In genomic region chr10:42055224-42056165, GRCm38 (mm10) we compare ENCODE assay signal across 9 mouse cellular contexts. TPM values are rescaled to one million over a fixed set of nuclear protein-coding genes. Genes with fewer than 3 reads are reported as not detected.
DNase-seq lines count a peak whose midpoint lies in the region; ATAC-seq and TF ChIP-seq lines count a peak whose summit lies in the region.
"Had no signal": no experiment of that assay in that cellular context is flagged by ENCODE, and none has a peak within 500 bp of the region (broad histone marks: within the 10 kb centered on the region; RNA-seq: fewer than 3 reads in every experiment).

No protein-coding gene starts in this region.

- DNase-seq in frontal cortex, adult 2 months (ENCODE audit: extremely low spot score in 1 of 2, low spot score in 1 of 2): no peak
- peak; percentile 20 for DNase-seq in G1E (ENCODE audit: low spot score)
- DNase-seq in yolk sac, embryonic 10.5 days (ENCODE audit: low spot score): no peak
- no peak for DNase-seq in left cerebral cortex, postnatal 4 days
- no peak for DNase-seq in left cerebral cortex, postnatal 36 days (ENCODE audit: low spot score in 2 of 2)

- intact Hi-C loops in left cerebral cortex, postnatal 4 days (cut with DNase I): no loop called here
- intact Hi-C loops in left cerebral cortex, postnatal 36 days (cut with DNase I): no loop called here

- WGBS in hindbrain, embryonic 12.5 days: 64% methylated on average over 28 of the region's 29 CpGs

- H3K27ac ChIP-seq in hindbrain, embryonic 12.5 days: no peak overlapping the region

- no peak overlapping the region for H3K9ac ChIP-seq in hindbrain, embryonic 12.5 days

- no peak overlapping the region for H3K4me3 ChIP-seq in G1E (ENCODE audit: low read depth, low read length)
- no peak overlapping the region for H3K4me3 ChIP-seq in hindbrain, embryonic 12.5 days

- no peaks in the 10 kb centered on the region; the same call in 1 of the 2 replicates for H3K27me3 ChIP-seq in G1E (ENCODE audit: insufficient read depth, low read length)
- H3K27me3 ChIP-seq in hindbrain, embryonic 12.5 days: no peaks in the 10 kb centered on the region

- H3K4me1 ChIP-seq in G1E (ENCODE audit: insufficient read depth, low read depth, low read length): peaks cover 49% of the 10 kb centered on the region
- peaks cover 3% of the 10 kb centered on the region; the same call in 1 of the 2 replicates for H3K4me1 ChIP-seq in hindbrain, embryonic 12.5 days

- peak; percentile 84 for ATAC-seq in frontal cortex, adult (ENCODE audit: low TSS enrichment)
- peak; percentile 77 for ATAC-seq in G1E (ENCODE audit: extremely low read depth, insufficient number of reproducible peaks, low FRiP score, poor library complexity, severe bottlenecking)
- no peak for ATAC-seq in hindbrain, embryonic 12.5 days (ENCODE audit: low FRiP score)
- ATAC-seq in megakaryocyte-erythroid progenitor cell, adult 5-6 weeks (replicated peaks; ENCODE audit: low FRiP score, low TSS enrichment, poor library complexity, severe bottlenecking): peak; percentile 84

- H3K9me3 ChIP-seq in G1E (replicated peaks): peaks cover 6% of the 10 kb centered on the region
- H3K9me3 ChIP-seq in hindbrain, embryonic 12.5 days (replicated peaks): no peaks in the 10 kb centered on the region

- no peak for TF ChIP-seq CTCF in G1E (IDR thresholded peaks at IDR 0.05; ENCODE audit: low read depth, low read length)

- H3K4me2 ChIP-seq in hindbrain, embryonic 12.5 days (replicated peaks): peak overlapping the region; percentile 26; the same call in 1 of the 2 replicates

- H3K36me3 ChIP-seq in G1E (replicated peaks): peaks cover 2% of the 10 kb centered on the region
- no peaks in the 10 kb centered on the region for H3K36me3 ChIP-seq in hindbrain, embryonic 12.5 days

RNA-seq across cellular contexts. Expression of gene Armc2, which starts 37.3 kb away (rescaled TPM):
- polyA plus RNA-seq in frontal cortex, adult 2 months (2012; rRNA removed): 11.6 and 15.1 TPM in 2 replicates
- total RNA-seq in G1E (2014; fragmentation: Nextera tagmentation): not detected in 2 replicates
- 0.06 and 0.27 TPM in 2 replicates for total RNA-seq in G1E (2017)
- not detected in 2 replicates for polyA plus RNA-seq in G1E (2012)
- 4.7 and 4.8 TPM in 2 replicates for polyA plus RNA-seq in hindbrain, embryonic 12.5 days (2016; fragmentation: Nextera tagmentation; extraction: Ambion mirVana)
- 1.7 TPM in 1 of 2 replicates, not detected in the other for total RNA-seq in megakaryocyte-erythroid progenitor cell, adult 5-6 weeks (2014; fragmentation: Nextera tagmentation)
- total RNA-seq in megakaryocyte-erythroid progenitor cell, adult 5-6 weeks (2017): 0.04 and 0.28 TPM in 2 replicates
- total RNA-seq in left cerebral cortex, postnatal 4 days (2021): 10 to 100 TPM; 16.5 to 18.5 TPM
- total RNA-seq in left cerebral cortex, postnatal 36 days (2021): 10 to 100 TPM; 12.8 to 14.7 TPM
- polyA plus RNA-seq: liver, adult 2 months had no signal

Comparison
In these comparisons a context has a peak if more than half of its experiments do, and no peak if none do; other contexts are left out.
1. RNA of gene Armc2, which starts 37.3 kb away (total RNA-seq): 16.5 to 18.5 TPM in left cerebral cortex, postnatal 4 days and 12.8 to 14.7 TPM in left cerebral cortex, postnatal 36 days; 0.04 to 1.7 TPM in megakaryocyte-erythroid progenitor cell, adult 5-6 weeks and 0.06 to 0.27 TPM in G1E; every median in the first group is over 4 times any median in the second.